Mouse (Mus musculus): ENCODE data around the gene Kcne1l. TPM values are rescaled to one million over a fixed set of nuclear protein-coding genes. Genes with fewer than 3 reads are reported as not detected.

Kcne1l gene
- polyA plus RNA-seq, 1 experiment from 2014 or later = 19.3 TPM

GRCm38 (mm10) chrX:142305010-142305868 lies 855 bp downstream of the Kcne1l start:
- Histone ChIP-seq H3K9me3 (ENCODE audit: control insufficient read depth, low read length) (no peaks in the 10 kb centered on the region), H3K4me3 (ENCODE audit: low read length) (peak overlapping the region; percentile 28), H3K36me3 (ENCODE audit: control insufficient read depth, insufficient read depth, low read length) (no peaks in the 10 kb centered on the region), H3K27me3 (ENCODE audit: control insufficient read depth, insufficient read depth, low read length) (peaks cover 4% of the 10 kb centered on the region; the same call in 1 of the 2 replicates), H3K9ac (ENCODE audit: low read depth, low read length) (peak overlapping the region; percentile 13; the same call in 1 of the 2 replicates), H3K4me1 (ENCODE audit: control insufficient read depth, insufficient read depth, low read length) (no peaks in the 10 kb centered on the region), H3K4me2 (replicated peaks; ENCODE audit: low read depth, low read length) (peak overlapping the region; percentile 48), H3K27ac (ENCODE audit: low read depth, low read length) (no peak overlapping the region)
- ATAC-seq (ENCODE audit: low FRiP score, low TSS enrichment) = peak; percentile 67
- WGBS = 39% methylated on average over 35 of the region's 35 CpGs

- H3K4me2 ChIP-seq (replicated peaks; ENCODE audit: low read depth, low read length) = no peak overlapping the region
- no peak for ATAC-seq (ENCODE audit: low FRiP score, low TSS enrichment)
- no peaks in the 10 kb centered on the region for H3K9me3 ChIP-seq (ENCODE audit: control insufficient read depth, low read length)
- H3K4me3 ChIP-seq (ENCODE audit: low read length) = no peak overlapping the region
- peaks cover 4% of the 10 kb centered on the region; the same call in 1 of the 2 replicates for H3K27me3 ChIP-seq (ENCODE audit: control insufficient read depth, insufficient read depth, low read length)
- H3K9ac ChIP-seq (ENCODE audit: low read depth, low read length) = no peak overlapping the region
- no peaks in the 10 kb centered on the region for H3K4me1 ChIP-seq (ENCODE audit: control insufficient read depth, insufficient read depth, low read length)
- H3K27ac ChIP-seq (ENCODE audit: low read depth, low read length) = no peak overlapping the region
- H3K36me3 ChIP-seq (ENCODE audit: control insufficient read depth, insufficient read depth, low read length) = no peaks in the 10 kb centered on the region
These were observed 1.5 kb downstream of the Kcne1l start for GRCm38 (mm10) chrX:142304592-142304991.

GRCm38 (mm10) chrX:142303456-142303855 lies 2.6 kb downstream of the Kcne1l start:
- Histone ChIP-seq H3K27me3 (ENCODE audit: control insufficient read depth, insufficient read depth, low read length) (peaks cover 4% of the 10 kb centered on the region; the same call in 1 of the 2 replicates), H3K4me3 (ENCODE audit: low read length) (no peak overlapping the region), H3K9me3 (ENCODE audit: control insufficient read depth, low read length) (no peaks in the 10 kb centered on the region), H3K36me3 (ENCODE audit: control insufficient read depth, insufficient read depth, low read length) (no peaks in the 10 kb centered on the region), H3K9ac (ENCODE audit: low read depth, low read length) (no peak overlapping the region), H3K27ac (ENCODE audit: low read depth, low read length) (no peak overlapping the region), H3K4me2 (replicated peaks; ENCODE audit: low read depth, low read length) (no peak overlapping the region), H3K4me1 (ENCODE audit: control insufficient read depth, insufficient read depth, low read length) (no peaks in the 10 kb centered on the region)
- 39% methylated on average over 2 of the region's 2 CpGs for WGBS
- ATAC-seq (ENCODE audit: low FRiP score, low TSS enrichment) = no peak

- ATAC-seq (ENCODE audit: low FRiP score, low TSS enrichment) = peak; percentile 64
- Histone ChIP-seq H3K27ac (ENCODE audit: low read depth, low read length) (no peak overlapping the region), H3K4me3 (ENCODE audit: low read length) (no peak overlapping the region), H3K27me3 (ENCODE audit: control insufficient read depth, insufficient read depth, low read length) (no peaks in the 10 kb centered on the region), H3K9me3 (ENCODE audit: control insufficient read depth, low read length) (no peaks in the 10 kb centered on the region), H3K4me1 (ENCODE audit: control insufficient read depth, insufficient read depth, low read length) (no peaks in the 10 kb centered on the region), H3K4me2 (replicated peaks; ENCODE audit: low read depth, low read length) (no peak overlapping the region), H3K36me3 (ENCODE audit: control insufficient read depth, insufficient read depth, low read length) (no peaks in the 10 kb centered on the region), H3K9ac (ENCODE audit: low read depth, low read length) (no peak overlapping the region)
- 46% methylated on average over 5 of the region's 5 CpGs for WGBS
These were observed 20.2 kb downstream of the Kcne1l start for GRCm38 (mm10) chrX:142285905-142286304.

DNA sequence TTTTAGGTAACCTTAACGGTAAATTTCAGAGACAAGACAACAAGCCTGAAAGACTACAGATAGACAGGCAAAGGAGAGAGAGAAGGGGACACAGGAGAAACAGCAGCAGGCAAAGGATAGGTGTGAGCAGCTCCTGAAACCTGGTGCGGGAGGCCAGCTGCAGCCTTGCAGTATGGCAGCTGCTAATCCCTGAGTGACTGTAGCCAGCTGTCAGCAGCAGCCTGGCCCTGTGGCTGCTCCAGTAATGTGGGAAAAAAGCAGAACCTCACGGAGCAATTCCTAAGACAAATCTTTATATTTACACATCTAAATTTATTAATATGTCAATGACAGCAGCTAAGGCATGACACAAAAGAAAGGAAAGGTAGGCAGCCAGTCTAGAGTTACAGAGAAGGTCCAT lies 29.5 kb downstream of the Kcne1l start:
- no peaks in the 10 kb centered on the region for H3K36me3 ChIP-seq (ENCODE audit: control insufficient read depth, insufficient read depth, low read length)
- no peak overlapping the region for H3K27ac ChIP-seq (ENCODE audit: low read depth, low read length)
- H3K4me3 ChIP-seq (ENCODE audit: low read length) = no peak overlapping the region
- H3K4me2 ChIP-seq (replicated peaks; ENCODE audit: low read depth, low read length) = no peak overlapping the region
- 48% methylated on average over 3 of the region's 3 CpGs for WGBS
- H3K9ac ChIP-seq (ENCODE audit: low read depth, low read length) = no peak overlapping the region
- H3K27me3 ChIP-seq (ENCODE audit: control insufficient read depth, insufficient read depth, low read length) = no peaks in the 10 kb centered on the region
- no peak for ATAC-seq (ENCODE audit: low FRiP score, low TSS enrichment)
- no peaks in the 10 kb centered on the region for H3K9me3 ChIP-seq (ENCODE audit: control insufficient read depth, low read length)
- no peaks in the 10 kb centered on the region for H3K4me1 ChIP-seq (ENCODE audit: control insufficient read depth, insufficient read depth, low read length)

- ATAC-seq (ENCODE audit: low FRiP score, low TSS enrichment) = no peak
- no peak overlapping the region for H3K4me2 ChIP-seq (replicated peaks; ENCODE audit: low read depth, low read length)
- H3K9ac ChIP-seq (ENCODE audit: low read depth, low read length) = no peak overlapping the region
- 67% methylated on average over 3 of the region's 3 CpGs for WGBS
- H3K4me1 ChIP-seq (ENCODE audit: control insufficient read depth, insufficient read depth, low read length) = no peaks in the 10 kb centered on the region
- no peaks in the 10 kb centered on the region for H3K27me3 ChIP-seq (ENCODE audit: control insufficient read depth, insufficient read depth, low read length)
- no peaks in the 10 kb centered on the region for H3K9me3 ChIP-seq (ENCODE audit: control insufficient read depth, low read length)
- H3K4me3 ChIP-seq (ENCODE audit: low read length) = no peak overlapping the region
- H3K36me3 ChIP-seq (ENCODE audit: control insufficient read depth, insufficient read depth, low read length) = no peaks in the 10 kb centered on the region
- no peak overlapping the region for H3K27ac ChIP-seq (ENCODE audit: low read depth, low read length)
These were observed 30.1 kb downstream of the Kcne1l start for GRCm38 (mm10) chrX:142276031-142276430.

Other genes with a start within 250 kb of the Kcne1l start
- not detected in 2 replicates for gene Gucy2f, start 109.4 kb downstream of the Kcne1l start, polyA plus RNA-seq (2014; fragmentation: Nextera tagmentation; extraction: Ambion mirVana)
- gene Nxt2, start 79.5 kb downstream of the Kcne1l start, polyA plus RNA-seq (2014; fragmentation: Nextera tagmentation; extraction: Ambion mirVana) = 23.3 and 25.2 TPM in 2 replicates
- gene Acsl4, start 84.2 kb upstream of the Kcne1l start, polyA plus RNA-seq (2014; fragmentation: Nextera tagmentation; extraction: Ambion mirVana) = 14.0 and 24.2 TPM in 2 replicates